Mouse (Mus musculus) E14TG2a.4 (cell line): ENCODE results near the gene Furin.

ENCODE experiments used
- CTCF ChIP-seq: conservative IDR thresholded peaks from 2 replicates; pipeline ENCODE4 v1.5.1; 2014; ENCODE audit warnings: low read length
- NANOG ChIP-seq: IDR thresholded peaks from 2 replicates; pipeline ENCODE4 v1.6.1; 2014; ENCODE audit warnings: borderline replicate concordance, low read length, mixed read lengths

GRCm38 (mm10) chr7:80387033-80387632 lies 18.1 kb downstream of the Furin start:
- TF ChIP-seq CTCF (no peak), NANOG (no peak)
